Mouse (Mus musculus) ES-E14 (cell line): Measurements from ENCODE around the gene Dpysl4.

Source experiments
- CHD2 ChIP-seq: IDR thresholded peaks from 2 replicates; pipeline ENCODE4 v1.6.1; 2014; ENCODE audit warnings: mild to moderate bottlenecking, low read depth, low read length, inconsistent platforms
- HCFC1 ChIP-seq: IDR thresholded peaks from 2 replicates; pipeline ENCODE4 v1.6.1; 2012; ENCODE audit warnings: low read length, inconsistent platforms, borderline replicate concordance; ENCODE audit not compliant: insufficient read depth
- MAFK ChIP-seq: IDR thresholded peaks from 2 replicates; pipeline ENCODE4 v1.6.1; 2014; ENCODE audit warnings: mild to moderate bottlenecking, low read depth, low read length, inconsistent platforms; ENCODE audit not compliant: insufficient read depth
- ZC3H11A ChIP-seq: IDR thresholded peaks from 2 replicates; pipeline ENCODE4 v1.6.1; 2012; ENCODE audit warnings: low read depth, mild to moderate bottlenecking, inconsistent platforms, low read length, borderline replicate concordance
- ZNF384 ChIP-seq: IDR thresholded peaks from 2 replicates; pipeline ENCODE4 v1.6.1; 2012; ENCODE audit warnings: low read depth, low read length, inconsistent platforms

GRCm38 (mm10) chr7:139149373-139149772 is 63.6 kb downstream of the Dpysl4 start:
- TF ChIP-seq MAFK = no peak
- no peak for TF ChIP-seq ZNF384
- TF ChIP-seq CHD2 = no peak
- no peak for TF ChIP-seq HCFC1
- TF ChIP-seq ZC3H11A = no peak
